Mouse (Mus musculus): Measurements from ENCODE around the gene Slc1a7.

Gene Slc1a7

GRCm38 (mm10) chr4:108057247-108057646, 89.1 kb downstream of the Slc1a7 start:
- DNase-seq: no peak

- DNase-seq: no peak
These were observed 90.0 kb downstream of the Slc1a7 start for GRCm38 (mm10) chr4:108058166-108058565.

- no peak for DNase-seq
These were observed 91.7 kb downstream of the Slc1a7 start for GRCm38 (mm10) chr4:108059601-108060379.

GRCm38 (mm10) chr4:108060774-108061173, 92.6 kb downstream of the Slc1a7 start:
- no peak for DNase-seq

GRCm38 (mm10) chr4:108062524-108062923, 94.4 kb downstream of the Slc1a7 start:
- DNase-seq: no peak

Measured in B cell, adult 2 months (primary cell).